Mouse (Mus musculus): ENCODE results near the gene Gm49396.
A peak's percentile ranks its signal among the peaks of the same experiment; 100 is the strongest.

Gm49396 gene

GRCm38 (mm10) chr7:30552102-30553020 is 10.8 kb upstream of the Gm49396 start, which contains the start of the genes Hspb6 and Proser3:
Gene Hspb6, plus strand, starts transcription at chr7:30552178.
Gene Proser3, minus strand, starts transcription at chr7:30552299.
- DNase-seq (ENCODE audit: low spot score), result peak; percentile 99

- peak; percentile 20 for DNase-seq (ENCODE audit: low spot score)
Measured at GRCm38 (mm10) chr7:30553021-30553589, 10.0 kb upstream of the Gm49396 start.

- DNase-seq (ENCODE audit: low spot score), result no peak
Measured at GRCm38 (mm10) chr7:30553810-30554584, 9.1 kb upstream of the Gm49396 start.

- peak; percentile 43 for DNase-seq (ENCODE audit: low spot score)
Measured at GRCm38 (mm10) chr7:30556894-30557536, 6.1 kb upstream of the Gm49396 start.

GRCm38 (mm10) chr7:30557901-30558514 is 5.1 kb upstream of the Gm49396 start:
- no peak for DNase-seq (ENCODE audit: low spot score)

GRCm38 (mm10) chr7:30558656-30559442 is 4.3 kb upstream of the Gm49396 start:
- DNase-seq (ENCODE audit: low spot score), result no peak

- peak; percentile 97 for DNase-seq (ENCODE audit: low spot score)
Measured at GRCm38 (mm10) chr7:30559443-30559954, 3.6 kb upstream of the Gm49396 start, which contains the start of gene Lin37. Gene Lin37, minus strand, starts transcription at chr7:30559838.

GRCm38 (mm10) chr7:30560296-30560695 is 2.8 kb upstream of the Gm49396 start:
- DNase-seq (ENCODE audit: low spot score), result peak; percentile 13

GRCm38 (mm10) chr7:30562526-30563116 is 523 bp upstream of the Gm49396 start:
- no peak for DNase-seq (ENCODE audit: low spot score)

GRCm38 (mm10) chr7:30563906-30564280 is 749 bp downstream of the Gm49396 start:
- no peak for DNase-seq (ENCODE audit: low spot score)

- no peak for DNase-seq (ENCODE audit: low spot score)
Measured at GRCm38 (mm10) chr7:30564970-30565571, 1.9 kb downstream of the Gm49396 start, which contains the start of gene Igflr1. Gene Igflr1, plus strand, starts transcription at chr7:30565427.

GRCm38 (mm10) chr7:30566033-30566432 is 2.9 kb downstream of the Gm49396 start:
- DNase-seq (ENCODE audit: low spot score), result no peak

GRCm38 (mm10) chr7:30567555-30567954 is 4.4 kb downstream of the Gm49396 start:
- no peak for DNase-seq (ENCODE audit: low spot score)

- no peak for DNase-seq (ENCODE audit: low spot score)
Measured at GRCm38 (mm10) chr7:30572389-30572788, 9.2 kb downstream of the Gm49396 start.

- no peak for DNase-seq (ENCODE audit: low spot score)
Measured at GRCm38 (mm10) chr7:30572969-30573368, 9.8 kb downstream of the Gm49396 start.

GRCm38 (mm10) chr7:30579950-30580349 is 16.8 kb downstream of the Gm49396 start:
- no peak for DNase-seq (ENCODE audit: low spot score)

- DNase-seq (ENCODE audit: low spot score), result no peak
Measured at GRCm38 (mm10) chr7:30581547-30581946, 18.4 kb downstream of the Gm49396 start.

GRCm38 (mm10) chr7:30584339-30584738 is 21.2 kb downstream of the Gm49396 start:
- no peak for DNase-seq (ENCODE audit: low spot score)

- DNase-seq (ENCODE audit: low spot score), result no peak
Measured at GRCm38 (mm10) chr7:30585170-30585569, 22.0 kb downstream of the Gm49396 start.

All from retina, embryonic 14.5 days (tissue).